Mouse (Mus musculus) forebrain, embryonic 15.5 days (tissue): ENCODE data around the gene Zbtb9. TPM values are rescaled to one million over a fixed set of nuclear protein-coding genes. Genes with fewer than 3 reads are reported as not detected.
A peak's percentile ranks its signal among the peaks of the same experiment; 100 is the strongest.

ENCODE experiments used
- ATAC-seq: fragments of 200-750 bp; cut with Nextera tagmentation; replicated peaks from 2 replicates; pipeline ENCODE4 v1.8.0; 2017; ENCODE audit warnings: mild to moderate bottlenecking, moderate TSS enrichment, moderate library complexity
- H3K27ac ChIP-seq: fragments of 300-500 bp; sonication (generic); replicated peaks from 2 replicates; pipeline ENCODE4 v1.5.1; 2015; ENCODE audit warnings: mild to moderate bottlenecking, inconsistent platforms
- H3K27me3 ChIP-seq: fragments of 300-500 bp; sonication (generic); 2 replicates; pipeline ENCODE4 v1.6.1; 2015; ENCODE audit warnings: inconsistent platforms
- H3K36me3 ChIP-seq: fragments of 300-500 bp; sonication (generic); 2 replicates; pipeline ENCODE4 v1.6.1; 2015; ENCODE audit warnings: mild to moderate bottlenecking, inconsistent platforms
- H3K4me1 ChIP-seq: fragments of 300-500 bp; sonication (generic); 2 replicates; pipeline ENCODE4 v1.6.1; 2015; ENCODE audit warnings: inconsistent platforms
- H3K4me2 ChIP-seq: fragments of 300-500 bp; sonication (generic); replicated peaks from 2 replicates; pipeline ENCODE4 v1.6.1; 2015; ENCODE audit warnings: mild to moderate bottlenecking, inconsistent platforms
- H3K4me3 ChIP-seq: fragments of 300-500 bp; sonication (generic); 2 replicates; pipeline ENCODE4 v1.5.1; 2015; ENCODE audit warnings: mild to moderate bottlenecking, inconsistent platforms
- H3K9ac ChIP-seq: fragments of 300-500 bp; sonication (generic); replicated peaks from 2 replicates; pipeline ENCODE4 v1.6.1; 2015; ENCODE audit warnings: mild to moderate bottlenecking, inconsistent platforms
- H3K9me3 ChIP-seq: fragments of 300-500 bp; sonication (generic); 2 replicates; pipeline ENCODE4 v1.6.1; 2016; ENCODE audit warnings: inconsistent platforms
- WGBS: fragments of 180-500 bp; shearing (Covaris S2); methylation state at CpG from one replicate; pipeline ENCODE4 v1.1.7; 2015; ENCODE audit warnings: mixed read lengths; 5-methylcytosine and 5-hydroxymethylcytosine counted together
- polyA plus RNA-seq: library from polyadenylated mRNA; unstranded; fragments of >200 nt; fragmentation: Nextera tagmentation; extraction: Ambion mirVana; gene quantifications from 2 replicates; pipeline ENCODE4 v1.2.1, GENCODE M21; 2015

Gene Zbtb9
- polyA plus RNA-seq, 1 experiment from 2014 or later = 17.2 TPM

DNA sequence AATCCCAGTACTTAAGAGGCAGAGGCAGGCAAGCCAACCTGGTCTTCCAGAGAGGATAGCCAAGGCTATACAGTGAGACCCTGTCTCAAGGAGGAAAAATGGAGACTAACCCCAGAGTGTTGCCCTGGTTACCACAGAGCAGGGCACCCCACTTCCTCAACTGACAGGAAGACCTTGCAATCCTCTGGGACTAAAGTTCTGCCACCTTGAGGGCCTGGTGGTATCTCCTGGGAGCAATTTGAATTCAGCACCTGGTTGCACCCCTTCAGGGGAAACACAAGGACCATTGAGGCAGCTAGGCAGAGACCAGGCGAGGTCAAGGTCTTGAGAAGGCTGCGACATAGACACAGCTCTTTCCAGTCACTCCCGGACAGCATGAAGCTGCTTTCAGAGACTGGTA lies 53.0 kb downstream of the Zbtb9 start:
- H3K27me3 ChIP-seq = no peaks in the 10 kb centered on the region
- WGBS = 97% methylated on average over 3 of the region's 3 CpGs
- no peaks in the 10 kb centered on the region for H3K9me3 ChIP-seq
- H3K4me1 ChIP-seq = peaks cover 19% of the 10 kb centered on the region
- H3K27ac ChIP-seq = no peak overlapping the region
- peaks cover 21% of the 10 kb centered on the region; the same call in 1 of the 2 replicates for H3K36me3 ChIP-seq
- no peak for ATAC-seq
- no peak overlapping the region for H3K4me2 ChIP-seq
- H3K9ac ChIP-seq = no peak overlapping the region
- no peak overlapping the region for H3K4me3 ChIP-seq

DNA sequence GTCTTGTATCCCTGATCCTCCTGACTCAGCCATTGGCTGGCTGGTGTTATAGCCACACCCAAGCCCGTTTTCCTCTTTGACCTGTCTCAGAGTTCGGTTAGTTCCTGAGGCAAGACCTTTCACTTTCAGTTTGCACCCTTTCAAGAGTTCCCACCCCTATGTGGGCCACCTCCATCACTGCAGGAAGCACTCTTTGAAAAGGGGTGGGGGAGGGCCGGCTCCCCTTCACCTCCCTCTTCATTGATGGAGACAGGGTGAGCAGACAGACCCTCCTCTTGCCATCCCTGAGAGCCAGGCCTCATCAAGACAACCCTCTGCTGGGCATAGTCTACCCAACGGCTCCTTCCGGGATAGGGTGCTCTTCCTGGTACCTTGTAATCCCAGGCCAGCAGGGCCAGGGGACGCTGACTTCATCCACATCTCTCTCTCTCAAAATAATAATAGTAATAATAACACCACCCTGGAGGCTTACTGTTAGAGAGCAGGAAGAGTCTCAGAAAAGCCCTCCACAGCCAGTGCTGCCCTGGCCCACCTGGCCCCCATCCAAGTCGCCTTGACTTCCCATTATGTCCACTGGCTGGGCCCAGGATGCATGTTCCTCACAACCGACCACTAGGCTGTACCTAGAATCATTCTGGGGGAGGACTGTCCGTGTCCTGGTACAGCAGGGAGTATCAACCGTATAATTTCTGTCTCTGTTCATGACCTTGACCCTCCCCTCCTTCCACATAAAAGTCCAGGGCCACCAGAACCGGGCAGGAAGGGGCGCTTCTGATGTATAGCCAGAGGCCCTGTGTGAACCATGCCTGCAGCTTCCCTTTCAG lies 54.7 kb downstream of the Zbtb9 start:
- H3K4me1 ChIP-seq = peaks cover 20% of the 10 kb centered on the region
- H3K9me3 ChIP-seq = no peaks in the 10 kb centered on the region
- peak overlapping the region; percentile 75 for H3K4me2 ChIP-seq
- peak overlapping the region; percentile 36; the same call in 1 of the 2 replicates for H3K27ac ChIP-seq
- peaks cover 11% of the 10 kb centered on the region; the same call in 1 of the 2 replicates for H3K36me3 ChIP-seq
- H3K4me3 ChIP-seq = peak overlapping the region; percentile 66
- peak overlapping the region; percentile 84 for H3K9ac ChIP-seq
- H3K27me3 ChIP-seq = no peaks in the 10 kb centered on the region
- ATAC-seq = peak; percentile 26; the same call in 1 of the 2 replicates
- WGBS = 38% methylated on average over 12 of the region's 12 CpGs

DNA sequence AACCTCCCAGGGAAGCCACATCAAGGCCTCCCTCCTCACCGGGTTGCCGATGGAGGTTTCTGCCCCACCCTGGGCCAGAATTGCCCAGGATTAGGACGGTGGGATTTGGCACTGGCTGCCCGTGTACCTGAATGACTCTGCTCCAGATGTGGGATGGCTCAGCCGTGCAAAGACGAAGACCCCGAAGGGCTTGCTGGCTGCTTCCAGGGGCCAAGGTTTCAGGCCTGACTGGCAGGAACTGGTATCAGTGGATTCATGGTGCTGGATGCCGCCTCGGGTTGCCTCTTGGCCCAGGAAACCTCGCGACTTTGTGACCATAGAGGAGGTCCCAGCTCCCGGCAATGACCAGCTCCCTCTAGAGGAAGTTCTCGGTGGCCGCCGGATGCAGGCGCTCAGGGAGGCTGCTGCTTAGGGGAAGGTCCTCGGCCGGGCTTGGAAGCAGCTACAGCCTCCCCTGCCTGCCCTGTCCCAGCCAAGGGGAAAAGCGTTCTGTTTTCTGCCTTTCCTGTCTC lies 55.4 kb downstream of the Zbtb9 start:
- 0% methylated on average over 19 of the region's 19 CpGs for WGBS
- peak overlapping the region; percentile 75 for H3K4me2 ChIP-seq
- peak overlapping the region; percentile 41; the same call in 1 of the 2 replicates for H3K27ac ChIP-seq
- H3K9me3 ChIP-seq = no peaks in the 10 kb centered on the region
- H3K36me3 ChIP-seq = peaks cover 9% of the 10 kb centered on the region; the same call in 1 of the 2 replicates
- peak; percentile 80 for ATAC-seq
- peak overlapping the region; percentile 66 for H3K4me3 ChIP-seq
- peak overlapping the region; percentile 84 for H3K9ac ChIP-seq
- H3K4me1 ChIP-seq = peaks cover 22% of the 10 kb centered on the region
- H3K27me3 ChIP-seq = no peaks in the 10 kb centered on the region

DNA sequence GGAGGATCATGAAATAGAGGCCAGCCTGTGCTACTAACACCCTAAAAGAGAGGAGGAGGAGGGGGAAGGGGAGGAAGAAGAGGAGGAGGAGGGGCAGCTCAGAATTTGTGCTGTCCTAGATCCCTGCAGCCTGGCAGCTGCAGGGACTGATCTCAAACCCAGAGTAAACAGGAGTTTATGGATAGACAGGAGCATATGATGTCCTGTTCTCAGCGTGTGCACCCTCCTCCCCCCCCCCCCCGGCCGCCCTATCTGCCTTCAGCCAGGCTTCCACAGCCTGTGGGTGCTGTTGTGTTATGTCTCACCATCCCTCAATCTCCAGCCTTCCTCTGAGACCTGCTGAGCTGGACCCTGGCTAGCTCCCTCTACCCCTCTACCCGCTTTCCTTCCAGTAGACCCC lies 55.9 kb downstream of the Zbtb9 start, which contains the start of gene Bak1:
Gene Bak1, minus strand, starts transcription at position 101 of the 400 bp plus-strand sequence.
- WGBS = 70% methylated on average over 3 of the region's 4 CpGs
- Histone ChIP-seq H3K9me3 (no peaks in the 10 kb centered on the region), H3K9ac (peak within 1 kb of the TSS; percentile 84), H3K4me3 (peak within 1 kb of the TSS; percentile 66), H3K36me3 (peaks cover 9% of the 10 kb centered on the region; the same call in 1 of the 2 replicates), H3K27ac (peak within 1 kb of the TSS; percentile 41; the same call in 1 of the 2 replicates), H3K4me2 (peak within 1 kb of the TSS; percentile 75), H3K27me3 (no peaks in the 10 kb centered on the region), H3K4me1 (peaks cover 22% of the 10 kb centered on the region)
- ATAC-seq = peak; percentile 23

DNA sequence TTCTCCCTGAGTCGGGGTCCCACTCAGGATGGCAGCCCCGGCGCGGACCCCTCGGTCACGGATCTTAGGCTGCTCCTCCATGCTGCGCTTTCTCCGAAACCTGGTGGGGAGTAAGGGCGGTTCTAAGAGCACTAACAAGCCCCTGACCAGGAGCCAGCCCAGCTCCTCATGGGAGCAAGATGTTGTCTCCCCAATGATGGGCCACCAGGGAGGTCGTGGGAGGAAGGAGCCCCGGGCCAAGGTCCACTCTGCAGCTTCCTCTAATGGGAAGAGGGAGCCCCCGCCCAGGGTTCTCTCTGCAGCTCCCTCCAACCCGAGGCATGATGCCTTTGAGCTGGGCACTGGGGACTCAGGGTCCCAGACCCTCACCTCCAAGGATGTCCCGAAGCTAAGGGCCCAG lies 56.5 kb downstream of the Zbtb9 start:
- H3K36me3 ChIP-seq = peaks cover 9% of the 10 kb centered on the region; the same call in 1 of the 2 replicates
- no peaks in the 10 kb centered on the region for H3K9me3 ChIP-seq
- peaks cover 22% of the 10 kb centered on the region for H3K4me1 ChIP-seq
- no peak overlapping the region for H3K4me2 ChIP-seq
- no peak overlapping the region for H3K27ac ChIP-seq
- H3K9ac ChIP-seq = no peak overlapping the region
- WGBS = 91% methylated on average over 14 of the region's 14 CpGs
- H3K4me3 ChIP-seq = no peak overlapping the region
- H3K27me3 ChIP-seq = no peaks in the 10 kb centered on the region
- no peak for ATAC-seq

DNA sequence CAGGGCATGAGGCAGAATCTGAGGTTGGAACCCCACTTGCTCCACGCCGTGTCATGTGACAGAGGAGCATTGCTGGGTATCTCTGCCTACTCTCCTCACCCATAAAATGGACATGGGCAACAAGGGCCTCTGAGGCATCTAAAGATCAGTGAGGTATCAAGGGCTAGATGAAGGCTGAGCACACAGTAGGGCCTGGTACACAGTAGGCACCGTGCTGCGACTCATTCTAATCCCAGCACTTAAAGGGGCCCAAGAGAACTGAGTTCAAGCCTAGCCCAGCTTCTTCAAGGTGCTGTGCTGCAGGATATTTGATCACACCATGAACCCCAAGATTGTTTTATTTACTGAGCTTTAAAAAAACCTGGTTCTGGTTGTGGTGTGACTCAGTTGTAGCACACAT lies 57.9 kb downstream of the Zbtb9 start:
- WGBS = 88% methylated on average over 4 of the region's 4 CpGs
- no peak overlapping the region for H3K4me3 ChIP-seq
- no peak for ATAC-seq

DNA sequence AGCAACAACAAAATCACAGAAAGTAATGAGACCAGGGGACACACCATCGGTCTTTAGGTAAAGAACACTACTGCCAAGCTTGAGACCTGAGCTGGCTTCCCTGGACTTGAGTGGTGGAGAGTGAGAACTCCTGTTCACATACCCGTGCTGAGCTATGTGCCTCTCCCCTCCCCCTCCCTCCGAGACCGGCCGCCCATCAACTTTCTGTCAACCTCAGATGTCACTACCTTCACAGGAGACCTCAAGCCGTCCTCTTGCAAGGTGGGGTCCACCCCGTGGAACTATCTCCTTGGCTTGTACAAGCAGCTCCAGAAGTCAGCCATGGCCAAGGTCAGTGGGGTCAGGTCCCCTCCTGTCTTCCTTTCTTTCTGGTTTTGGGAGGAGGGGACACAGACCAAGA lies 59.4 kb downstream of the Zbtb9 start:
- Histone ChIP-seq H3K27me3 (no peaks in the 10 kb centered on the region), H3K4me1 (peaks cover 15% of the 10 kb centered on the region), H3K9ac (no peak overlapping the region), H3K9me3 (no peaks in the 10 kb centered on the region), H3K27ac (no peak overlapping the region), H3K4me2 (no peak overlapping the region), H3K4me3 (no peak overlapping the region), H3K36me3 (no peaks in the 10 kb centered on the region)
- no peak for ATAC-seq
- WGBS = 65% methylated on average over 7 of the region's 7 CpGs

More for the DNA sequence above, 57.9 kb downstream of the Zbtb9 start:
- H3K9ac ChIP-seq = no peak overlapping the region
- H3K27me3 ChIP-seq = no peaks in the 10 kb centered on the region
- no peaks in the 10 kb centered on the region for H3K9me3 ChIP-seq
- peaks cover 22% of the 10 kb centered on the region for H3K4me1 ChIP-seq
- H3K36me3 ChIP-seq = peaks cover under 1% of the 10 kb centered on the region; the same call in 1 of the 2 replicates
- H3K27ac ChIP-seq = no peak overlapping the region
- H3K4me2 ChIP-seq = no peak overlapping the region

DNA sequence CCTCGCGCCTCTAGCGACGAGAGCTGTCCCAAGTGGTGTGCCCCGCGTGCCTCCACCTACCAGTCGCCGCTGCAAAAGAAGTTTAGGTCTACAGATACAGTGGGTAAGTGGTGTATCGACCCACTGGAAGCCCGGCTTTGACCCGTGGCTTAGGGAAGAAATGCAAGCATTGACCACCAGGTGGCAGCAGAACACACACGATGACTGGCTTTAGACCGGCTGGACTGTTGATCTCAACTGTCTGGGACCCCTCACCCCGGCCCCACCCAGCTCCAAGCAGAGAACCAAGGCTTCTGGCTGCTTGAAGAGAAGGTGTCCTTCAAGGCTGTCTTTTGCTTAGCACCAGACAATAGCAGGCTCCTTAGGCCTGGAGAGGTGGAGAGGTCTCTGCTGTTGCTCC lies 59.9 kb downstream of the Zbtb9 start:
- H3K9ac ChIP-seq = no peak overlapping the region
- no peak overlapping the region for H3K27ac ChIP-seq
- no peaks in the 10 kb centered on the region for H3K9me3 ChIP-seq
- H3K4me1 ChIP-seq = peaks cover 10% of the 10 kb centered on the region
- WGBS = under 1% methylated on average over 14 of the region's 14 CpGs
- ATAC-seq = peak; percentile 47; the same call in 1 of the 2 replicates
- no peak overlapping the region; the same call in 1 of the 2 replicates for H3K4me2 ChIP-seq
- H3K27me3 ChIP-seq = no peaks in the 10 kb centered on the region
- no peak overlapping the region for H3K4me3 ChIP-seq
- no peaks in the 10 kb centered on the region for H3K36me3 ChIP-seq

DNA sequence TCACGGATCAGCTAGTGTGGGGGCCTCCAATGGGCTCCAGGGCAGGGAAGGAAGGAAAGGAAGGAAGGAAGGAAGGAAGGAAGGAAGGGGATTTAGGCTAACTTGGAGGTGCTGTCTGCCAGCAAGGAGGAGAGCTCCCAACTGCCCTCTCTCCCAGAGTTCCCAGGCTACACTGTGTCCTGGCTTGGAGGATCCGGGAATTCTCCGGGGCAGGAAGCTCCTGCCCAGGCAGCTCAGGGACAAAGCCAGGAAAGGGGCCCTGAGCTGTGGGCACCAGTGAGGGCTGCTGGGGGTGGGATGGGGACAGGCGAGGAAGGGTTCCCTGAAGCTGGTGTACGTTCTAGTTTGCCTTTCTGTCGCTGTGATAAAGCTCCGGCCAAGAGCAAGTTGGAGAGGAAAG lies 63.5 kb downstream of the Zbtb9 start:
- no peaks in the 10 kb centered on the region for H3K36me3 ChIP-seq
- H3K4me3 ChIP-seq = no peak overlapping the region
- H3K9ac ChIP-seq = no peak overlapping the region
- H3K4me2 ChIP-seq = no peak overlapping the region
- no peaks in the 10 kb centered on the region for H3K9me3 ChIP-seq
- peaks cover 19% of the 10 kb centered on the region for H3K4me1 ChIP-seq
- ATAC-seq = no peak
- WGBS = 72% methylated on average over 7 of the region's 7 CpGs
- H3K27me3 ChIP-seq = no peaks in the 10 kb centered on the region
- H3K27ac ChIP-seq = no peak overlapping the region

DNA sequence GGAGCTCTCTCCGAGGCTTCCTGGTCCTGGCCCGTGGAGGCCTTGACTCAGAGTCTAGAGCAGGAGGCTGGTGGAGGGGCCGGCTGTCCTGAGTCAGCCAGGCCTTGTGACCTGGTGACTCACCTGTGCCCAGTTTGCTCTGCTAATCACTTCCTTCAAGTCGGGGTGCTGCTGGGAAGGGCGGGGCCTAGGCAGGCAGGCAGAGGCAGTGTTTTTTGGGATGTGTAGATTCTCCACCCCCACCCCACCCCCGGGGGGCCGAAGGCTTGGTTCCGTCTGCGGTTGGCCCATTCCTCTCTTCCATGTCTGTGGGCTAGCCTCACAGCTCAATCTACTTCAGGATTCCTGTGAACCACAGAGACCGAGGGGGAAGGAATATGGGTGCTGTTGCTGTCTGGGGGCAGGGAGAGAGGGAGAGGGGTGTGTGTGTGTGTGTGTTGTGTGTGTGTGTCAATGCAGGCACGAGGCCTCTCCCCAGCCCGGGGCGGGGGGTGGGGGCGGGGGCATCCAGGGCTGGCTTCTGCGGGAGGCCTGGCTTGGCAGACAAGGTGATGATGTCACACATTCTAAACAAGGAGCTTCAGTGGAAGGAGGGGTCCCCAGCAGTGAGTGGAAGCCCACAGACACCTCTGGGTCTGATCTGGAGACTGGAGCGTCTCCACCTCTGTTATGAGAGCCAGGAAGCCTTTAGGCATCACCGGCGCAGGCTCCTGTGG lies 65.5 kb downstream of the Zbtb9 start:
- H3K27ac ChIP-seq = no peak overlapping the region
- H3K4me3 ChIP-seq = no peak overlapping the region
- H3K36me3 ChIP-seq = no peaks in the 10 kb centered on the region
- WGBS = 40% methylated on average over 18 of the region's 18 CpGs
- H3K27me3 ChIP-seq = no peaks in the 10 kb centered on the region
- H3K4me1 ChIP-seq = peaks cover 17% of the 10 kb centered on the region
- ATAC-seq = no peak
- H3K4me2 ChIP-seq = no peak overlapping the region
- no peaks in the 10 kb centered on the region for H3K9me3 ChIP-seq
- H3K9ac ChIP-seq = no peak overlapping the region

DNA sequence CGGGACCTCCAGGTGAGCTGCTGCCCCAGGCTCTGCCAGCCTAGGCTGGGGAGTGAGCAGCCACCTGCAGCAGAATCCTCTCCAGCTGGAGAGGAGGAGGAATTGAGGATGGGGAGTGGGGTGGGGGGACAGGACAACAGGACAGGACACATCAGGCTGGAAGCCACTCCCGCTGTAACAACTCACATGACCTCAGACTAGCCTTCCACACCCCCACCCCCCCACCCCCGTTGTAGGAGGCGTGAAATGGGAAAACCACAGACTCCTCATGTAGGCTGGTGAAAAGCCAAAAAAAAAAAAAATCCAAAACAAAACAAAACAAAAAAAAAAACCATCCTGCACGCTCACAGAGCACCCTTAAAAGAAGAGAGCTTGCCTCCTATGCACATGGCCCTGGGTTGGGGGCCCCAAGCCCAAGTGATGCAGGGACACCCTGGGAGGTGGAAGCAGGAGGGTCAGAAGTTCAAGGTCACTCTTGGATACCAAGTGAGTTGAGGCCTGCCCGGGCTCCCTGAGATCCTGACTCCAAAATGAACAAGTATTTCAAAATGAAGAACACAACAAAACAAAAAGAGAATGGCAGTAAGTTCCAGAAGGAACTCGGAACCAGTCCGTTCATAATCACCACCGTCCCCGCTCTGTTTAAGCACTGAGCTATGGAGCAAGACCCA lies 66.6 kb downstream of the Zbtb9 start:
- no peak overlapping the region for H3K27ac ChIP-seq
- H3K4me2 ChIP-seq = no peak overlapping the region
- no peak for ATAC-seq
- H3K4me1 ChIP-seq = peaks cover 17% of the 10 kb centered on the region
- no peak overlapping the region for H3K4me3 ChIP-seq
- H3K36me3 ChIP-seq = no peaks in the 10 kb centered on the region
- no peaks in the 10 kb centered on the region for H3K27me3 ChIP-seq
- no peak overlapping the region for H3K9ac ChIP-seq
- 72% methylated on average over 10 of the region's 10 CpGs for WGBS
- no peaks in the 10 kb centered on the region for H3K9me3 ChIP-seq
